Mouse (Mus musculus) spleen, adult 2 months (tissue): Measurements from ENCODE around the gene Galns.

Experiments used
- CTCF ChIP-seq: fragments of 200-500 bp; IDR thresholded peaks from 2 replicates; pipeline ENCODE4 v1.5.1; 2011; ENCODE audit warnings: mild to moderate bottlenecking, inconsistent platforms; ENCODE audit not compliant: insufficient read depth, insufficient read length, insufficient replicate concordance; ENCODE audit errors: extremely low read depth
- POLR2A ChIP-seq: fragments of 200-500 bp; IDR thresholded peaks from 2 replicates; pipeline ENCODE4 v1.6.1; 2011; ENCODE audit warnings: low read depth, low read length, inconsistent platforms

DNA sequence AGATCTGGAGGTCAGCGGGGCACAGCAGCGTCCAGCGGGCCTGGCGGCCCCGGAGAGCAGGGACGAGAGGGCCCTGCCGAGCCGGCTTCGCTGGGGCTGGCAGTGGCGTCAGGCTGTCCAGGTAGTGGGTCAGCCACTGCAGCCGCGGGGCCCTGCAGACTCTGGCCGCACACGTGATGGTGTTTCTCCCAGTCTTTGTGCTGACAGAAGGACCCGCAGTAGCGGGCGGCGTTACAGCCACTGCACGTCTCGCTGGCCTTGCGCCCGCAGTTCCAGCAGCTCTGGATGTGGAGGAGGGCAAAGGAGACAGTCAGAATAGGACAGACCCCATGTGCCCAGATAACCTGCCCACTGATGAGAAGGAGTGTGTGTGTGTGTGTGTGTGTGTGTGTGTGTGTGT is 19.4 kb upstream of the Galns start:
- TF ChIP-seq POLR2A, result no peak
- TF ChIP-seq CTCF, result no peak
